Mouse (Mus musculus) midbrain, embryonic 15.5 days (tissue): ENCODE measurements around the gene Tmem11. TPM values are rescaled to one million over a fixed set of nuclear protein-coding genes. Genes with fewer than 3 reads are reported as not detected.
"Not testable (repeated sequence)": the region's sequence is repeated elsewhere in the genome, so short reads cannot be mapped to it uniquely, and the experiment has no call there.

Experiments used
- ATAC-seq: fragments of 200-750 bp; cut with Nextera tagmentation; replicated peaks from 2 replicates; pipeline ENCODE4 v1.8.0; 2017; ENCODE audit warnings: moderate TSS enrichment
- H3K27ac ChIP-seq: fragments of 300-500 bp; sonication (generic); 2 replicates; pipeline ENCODE4 v1.5.1; 2015; ENCODE audit warnings: mild to moderate bottlenecking, inconsistent platforms
- H3K27me3 ChIP-seq: fragments of 300-500 bp; sonication (generic); replicated peaks from 2 replicates; pipeline ENCODE4 v1.6.1; 2015; ENCODE audit warnings: inconsistent platforms
- H3K36me3 ChIP-seq: fragments of 300-500 bp; sonication (generic); replicated peaks from 2 replicates; pipeline ENCODE4 v1.6.1; 2015; ENCODE audit warnings: inconsistent platforms
- H3K4me1 ChIP-seq: fragments of 300-500 bp; sonication (generic); 2 replicates; pipeline ENCODE4 v1.6.1; 2015; ENCODE audit warnings: inconsistent platforms
- H3K4me2 ChIP-seq: fragments of 300-500 bp; sonication (generic); 2 replicates; pipeline ENCODE4 v1.6.1; 2015; ENCODE audit warnings: inconsistent platforms, mild to moderate bottlenecking, moderate library complexity
- H3K4me3 ChIP-seq: fragments of 300-500 bp; sonication (generic); 2 replicates; pipeline ENCODE4 v1.5.1; 2015; ENCODE audit warnings: mild to moderate bottlenecking, inconsistent platforms
- H3K9ac ChIP-seq: fragments of 300-500 bp; sonication (generic); 2 replicates; pipeline ENCODE4 v1.6.1; 2015; ENCODE audit warnings: mild to moderate bottlenecking, inconsistent platforms
- H3K9me3 ChIP-seq: fragments of 300-500 bp; sonication (generic); 2 replicates; pipeline ENCODE4 v1.6.1; 2016; ENCODE audit warnings: inconsistent platforms
- WGBS: fragments of 180-500 bp; shearing (Covaris S2); methylation state at CpG from one replicate; pipeline ENCODE4 v1.1.7; 2015; ENCODE audit warnings: mixed read lengths; 5-methylcytosine and 5-hydroxymethylcytosine counted together
- polyA plus RNA-seq: library from polyadenylated mRNA; unstranded; fragments of >200 nt; fragmentation: Nextera tagmentation; extraction: Ambion mirVana; gene quantifications from 2 replicates; pipeline ENCODE4 v1.2.1, GENCODE M21; 2015

Gene Tmem11
- polyA plus RNA-seq, 1 experiment from 2014 or later, result 58.4 TPM

GRCm38 (mm10) chr11:60908073-60908472 lies 29.0 kb upstream of the Tmem11 start:
- Histone ChIP-seq H3K36me3 (peaks cover 14% of the 10 kb centered on the region), H3K4me1 (peaks cover 21% of the 10 kb centered on the region)
- 71% methylated on average over 3 of the region's 3 CpGs for WGBS

GRCm38 (mm10) chr11:60906449-60906848 lies 27.4 kb upstream of the Tmem11 start:
- no peaks in the 10 kb centered on the region for H3K9me3 ChIP-seq
- WGBS, result 92% methylated on average over 4 of the region's 4 CpGs

More at GRCm38 (mm10) chr11:60908073-60908472, 29.0 kb upstream of the Tmem11 start:
- no peak for ATAC-seq
- Histone ChIP-seq H3K27ac (no peak overlapping the region), H3K27me3 (no peaks in the 10 kb centered on the region), H3K4me3 (no peak overlapping the region), H3K9ac (no peak overlapping the region), H3K4me2 (no peak overlapping the region), H3K9me3 (no peaks in the 10 kb centered on the region)

GRCm38 (mm10) chr11:60905407-60906120 lies 26.5 kb upstream of the Tmem11 start:
- no peak overlapping the region for H3K4me3 ChIP-seq
- no peak for ATAC-seq
- no peak overlapping the region for H3K9ac ChIP-seq
- H3K9me3 ChIP-seq, result no peaks in the 10 kb centered on the region
- no peak overlapping the region for H3K4me2 ChIP-seq
- H3K27ac ChIP-seq, result no peak overlapping the region
- WGBS, result 94% methylated on average over 10 of the region's 10 CpGs
- peaks cover under 1% of the 10 kb centered on the region; the same call in 1 of the 2 replicates for H3K4me1 ChIP-seq
- H3K27me3 ChIP-seq, result no peaks in the 10 kb centered on the region
- peaks cover 14% of the 10 kb centered on the region for H3K36me3 ChIP-seq

More at GRCm38 (mm10) chr11:60906449-60906848, 27.4 kb upstream of the Tmem11 start:
- Histone ChIP-seq H3K27me3 (no peaks in the 10 kb centered on the region), H3K36me3 (peaks cover 14% of the 10 kb centered on the region), H3K4me3 (no peak overlapping the region), H3K4me2 (no peak overlapping the region), H3K27ac (no peak overlapping the region), H3K4me1 (peaks cover 5% of the 10 kb centered on the region), H3K9ac (no peak overlapping the region)
- ATAC-seq, result no peak

- Histone ChIP-seq H3K4me2 (no peak overlapping the region), H3K4me3 (no peak overlapping the region), H3K4me1 (no peaks in the 10 kb centered on the region), H3K27ac (no peak overlapping the region), H3K27me3 (no peaks in the 10 kb centered on the region), H3K9ac (no peak overlapping the region), H3K9me3 (no peaks in the 10 kb centered on the region), H3K36me3 (peaks cover 14% of the 10 kb centered on the region)
- 90% methylated on average over 6 of the region's 6 CpGs for WGBS
- no peak for ATAC-seq
Observed at GRCm38 (mm10) chr11:60903661-60904061, 24.6 kb upstream of the Tmem11 start.

- no peaks in the 10 kb centered on the region for H3K9me3 ChIP-seq
- no peak overlapping the region for H3K9ac ChIP-seq
- 86% methylated on average over 4 of the region's 4 CpGs for WGBS
- H3K27me3 ChIP-seq, result no peaks in the 10 kb centered on the region
- no peak overlapping the region for H3K27ac ChIP-seq
- no peak overlapping the region for H3K4me2 ChIP-seq
- no peaks in the 10 kb centered on the region for H3K4me1 ChIP-seq
- peaks cover 14% of the 10 kb centered on the region for H3K36me3 ChIP-seq
- no peak for ATAC-seq
- H3K4me3 ChIP-seq, result no peak overlapping the region
Observed at GRCm38 (mm10) chr11:60902486-60902885, 23.4 kb upstream of the Tmem11 start.

- Histone ChIP-seq H3K27ac (no peak overlapping the region), H3K27me3 (no peaks in the 10 kb centered on the region), H3K4me1 (no peaks in the 10 kb centered on the region), H3K4me3 (no peak overlapping the region), H3K36me3 (peaks cover 14% of the 10 kb centered on the region), H3K4me2 (no peak overlapping the region), H3K9me3 (no peaks in the 10 kb centered on the region), H3K9ac (no peak overlapping the region)
- whole genome bisulfite sequencing, result 89% methylated on average over 7 of the region's 7 CpGs
- no peak for ATAC-seq
Observed at GRCm38 (mm10) chr11:60902001-60902400, 22.9 kb upstream of the Tmem11 start.

GRCm38 (mm10) chr11:60895915-60896314 lies 16.8 kb upstream of the Tmem11 start:
- no peak overlapping the region for H3K4me2 ChIP-seq
- no peak overlapping the region for H3K4me3 ChIP-seq
- H3K27ac ChIP-seq, result no peak overlapping the region
- H3K27me3 ChIP-seq, result no peaks in the 10 kb centered on the region
- no peaks in the 10 kb centered on the region for H3K36me3 ChIP-seq
- H3K9ac ChIP-seq, result no peak overlapping the region
- no peak for ATAC-seq
- H3K9me3 ChIP-seq, result no peaks in the 10 kb centered on the region
- 32% methylated on average over 4 of the region's 4 CpGs for WGBS
- no peaks in the 10 kb centered on the region for H3K4me1 ChIP-seq

GRCm38 (mm10) chr11:60890744-60891143 lies 11.7 kb upstream of the Tmem11 start:
- H3K4me1 ChIP-seq, result no peaks in the 10 kb centered on the region
- H3K4me2 ChIP-seq, result no peak overlapping the region
- no peaks in the 10 kb centered on the region for H3K27me3 ChIP-seq
- H3K27ac ChIP-seq, result no peak overlapping the region
- no peak overlapping the region for H3K9ac ChIP-seq
- H3K9me3 ChIP-seq, result no peaks in the 10 kb centered on the region
- 54% methylated on average over 3 of the region's 3 CpGs for WGBS
- no peak for ATAC-seq
- no peak overlapping the region for H3K4me3 ChIP-seq
- no peaks in the 10 kb centered on the region for H3K36me3 ChIP-seq

GRCm38 (mm10) chr11:60890286-60890685 lies 11.2 kb upstream of the Tmem11 start:
- H3K27me3 ChIP-seq, result no peaks in the 10 kb centered on the region
- no peaks in the 10 kb centered on the region for H3K36me3 ChIP-seq
- no peak overlapping the region for H3K27ac ChIP-seq
- no peaks in the 10 kb centered on the region for H3K4me1 ChIP-seq
- no peak overlapping the region for H3K4me3 ChIP-seq
- 74% methylated on average over 6 of the region's 6 CpGs for WGBS
- H3K9ac ChIP-seq, result no peak overlapping the region
- no peak for ATAC-seq
- no peaks in the 10 kb centered on the region for H3K9me3 ChIP-seq
- H3K4me2 ChIP-seq, result no peak overlapping the region

GRCm38 (mm10) chr11:60889861-60890260 lies 10.8 kb upstream of the Tmem11 start:
- ATAC-seq, result no peak
- no peaks in the 10 kb centered on the region for H3K36me3 ChIP-seq
- H3K9me3 ChIP-seq, result no peaks in the 10 kb centered on the region
- no peaks in the 10 kb centered on the region for H3K4me1 ChIP-seq
- no peak overlapping the region for H3K27ac ChIP-seq
- no peaks in the 10 kb centered on the region for H3K27me3 ChIP-seq
- no peak overlapping the region for H3K4me2 ChIP-seq
- H3K4me3 ChIP-seq, result no peak overlapping the region
- no peak overlapping the region for H3K9ac ChIP-seq
- 70% methylated on average over 2 of the region's 2 CpGs for WGBS

GRCm38 (mm10) chr11:60886986-60887385 lies 7.9 kb upstream of the Tmem11 start:
- H3K9ac ChIP-seq, H3K27me3 ChIP-seq, H3K36me3 ChIP-seq, H3K9me3 ChIP-seq, H3K4me1 ChIP-seq, ATAC-seq, H3K27ac ChIP-seq, H3K4me3 ChIP-seq, H3K4me2 ChIP-seq: not testable (repeated sequence)
- WGBS, result 70% methylated on average over 3 of the region's 3 CpGs

- H3K4me1 ChIP-seq, result peaks cover 15% of the 10 kb centered on the region
- no peak overlapping the region for H3K9ac ChIP-seq
- WGBS, result 80% methylated on average over 3 of the region's 3 CpGs
- no peak overlapping the region for H3K4me2 ChIP-seq
- no peak overlapping the region for H3K27ac ChIP-seq
- no peaks in the 10 kb centered on the region for H3K27me3 ChIP-seq
- no peak overlapping the region for H3K4me3 ChIP-seq
- no peaks in the 10 kb centered on the region for H3K36me3 ChIP-seq
- ATAC-seq, result no peak
- H3K9me3 ChIP-seq, result no peaks in the 10 kb centered on the region
Observed at GRCm38 (mm10) chr11:60882386-60882785, 3.3 kb upstream of the Tmem11 start.

GRCm38 (mm10) chr11:60880559-60880958 lies 1.5 kb upstream of the Tmem11 start:
- WGBS, result 89% methylated on average over 4 of the region's 4 CpGs
- no peak overlapping the region for H3K9ac ChIP-seq
- H3K27me3 ChIP-seq, result no peaks in the 10 kb centered on the region
- no peak overlapping the region for H3K4me3 ChIP-seq
- no peak overlapping the region for H3K27ac ChIP-seq
- peaks cover 33% of the 10 kb centered on the region for H3K4me1 ChIP-seq
- H3K9me3 ChIP-seq, result no peaks in the 10 kb centered on the region
- ATAC-seq, result no peak
- no peak overlapping the region for H3K4me2 ChIP-seq
- H3K36me3 ChIP-seq, result no peaks in the 10 kb centered on the region
